Mouse (Mus musculus) heart, adult 2 months (tissue): Measurements from ENCODE around the gene Ceacam16. TPM values are rescaled to one million over a fixed set of nuclear protein-coding genes. Genes with fewer than 3 reads are reported as not detected.

ENCODE experiments used
- DNase-seq, 2 experiments: peaks; one replicate each; pipeline ENCODE4 v3.0.0; 2021
- H3K27ac ChIP-seq: fragments of 200-600 bp; 2 replicates; pipeline ENCODE4 v1.8.1; 2022
- H3K27me3 ChIP-seq: fragments of 200-500 bp; 2 replicates; pipeline ENCODE4 v1.6.1; 2012; ENCODE audit warnings: mild to moderate bottlenecking, low read length, inconsistent platforms, mixed read lengths; ENCODE audit not compliant: control insufficient read depth, insufficient read depth
- H3K36me3 ChIP-seq: fragments of 200-500 bp; 2 replicates; pipeline ENCODE4 v1.6.1; 2012; ENCODE audit warnings: low read length, inconsistent platforms; ENCODE audit not compliant: control insufficient read depth, insufficient read depth
- H3K4me1 ChIP-seq: fragments of 200-500 bp; 2 replicates; pipeline ENCODE4 v1.6.1; 2011; ENCODE audit warnings: low read length; ENCODE audit not compliant: control insufficient read depth, insufficient read depth
- H3K4me3 ChIP-seq: fragments of 200-600 bp; 2 replicates; pipeline ENCODE4 v1.8.1; 2022
- H3K79me2 ChIP-seq: fragments of 200-500 bp; replicated peaks from 2 replicates; pipeline ENCODE4 v1.6.1; 2012; ENCODE audit warnings: mild to moderate bottlenecking, inconsistent platforms, low read length, moderate library complexity, mixed read lengths; ENCODE audit not compliant: control insufficient read depth, insufficient read depth
- H3K9ac ChIP-seq: fragments of 200-500 bp; 2 replicates; pipeline ENCODE4 v1.6.1; 2012; ENCODE audit warnings: low read depth, mild to moderate bottlenecking, control low read depth, inconsistent platforms, low read length, mixed read lengths
- CTCF ChIP-seq: fragments of 200-600 bp; IDR thresholded peaks from 2 replicates; pipeline ENCODE4 v1.8.1; 2022; ENCODE audit warnings: antibody characterized with exemption, mild to moderate bottlenecking, moderate library complexity
- EP300 ChIP-seq: fragments of 200-500 bp; IDR thresholded peaks from 2 replicates; pipeline ENCODE4 v1.6.1; 2011; ENCODE audit warnings: low read depth, low read length, control low read depth; ENCODE audit not compliant: insufficient read depth
- POLR2A ChIP-seq: fragments of 200-500 bp; IDR thresholded peaks from 2 replicates; pipeline ENCODE4 v1.6.1; 2011; ENCODE audit warnings: mild to moderate bottlenecking, low read depth, low read length, control low read depth; ENCODE audit not compliant: insufficient read depth
- WGBS: fragments of 180-500 bp; shearing (Covaris S2); methylation state at CpG from one replicate; pipeline ENCODE4 v1.1.7; 2018; 5-methylcytosine and 5-hydroxymethylcytosine counted together
- intact Hi-C: fragments of 180-260 bp; cut with DNase I; formaldehyde crosslinking; loops from one replicate; pipeline ENCODE4 v1.15.1; 2025
- polyA plus RNA-seq: library from polyadenylated mRNA; depleted of rRNA; stranded (reverse); fragments of >200 nt; gene quantifications from 2 replicates; pipeline ENCODE4 v1.2.3, GENCODE M21; 2012
- total RNA-seq, 2 experiments: library from RNA; stranded (reverse); gene quantifications; 2 replicates each; pipeline ENCODE4 v1.2.3; 2021

Ceacam16 gene
- total and polyA plus RNA-seq, 3 experiments = 0.14 to 0.66 TPM; not detected in 1

- H3K4me1 ChIP-seq = peaks cover 17% of the 10 kb centered on the region
- intact Hi-C loops = no loop called here
- no peaks in the 10 kb centered on the region for H3K79me2 ChIP-seq
- no peak for DNase-seq
- H3K9ac ChIP-seq = peak overlapping the region; percentile 99
- peak overlapping the region; percentile 67 for H3K4me3 ChIP-seq
- no peaks in the 10 kb centered on the region for H3K27me3 ChIP-seq
- 14% methylated on average over 20 of the region's 20 CpGs for WGBS
- H3K27ac ChIP-seq = peak overlapping the region; percentile 76
- no peak for TF ChIP-seq EP300
- TF ChIP-seq POLR2A = no peak
- TF ChIP-seq CTCF = no peak
- no peaks in the 10 kb centered on the region for H3K36me3 ChIP-seq
These were observed 38.9 kb downstream of the Ceacam16 start for GRCm38 (mm10) chr7:19822193-19822592.

DNA sequence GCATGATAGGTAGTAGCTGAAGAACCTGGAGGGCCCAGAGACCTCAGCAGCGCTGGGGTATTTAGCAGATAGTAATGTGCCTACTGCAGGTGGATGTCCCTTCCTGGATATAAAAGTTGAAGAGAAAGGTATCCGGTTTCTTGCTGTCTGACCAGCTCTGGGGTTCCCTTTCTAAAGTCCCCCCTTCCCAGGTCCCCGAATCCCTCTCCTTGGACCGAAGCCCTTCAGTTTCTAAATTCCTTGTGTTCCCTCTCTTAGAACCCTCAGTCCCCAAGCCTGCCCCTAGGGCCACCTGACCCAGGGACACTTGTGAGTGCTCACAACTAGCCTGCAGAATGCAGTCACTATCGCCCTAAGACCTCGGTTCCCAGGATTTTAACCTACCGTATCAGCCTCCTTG lies 39.5 kb downstream of the Ceacam16 start:
- H3K79me2 ChIP-seq = no peaks in the 10 kb centered on the region
- TF ChIP-seq EP300 = no peak
- no peak for TF ChIP-seq POLR2A
- TF ChIP-seq CTCF = no peak
- 91% methylated on average over 7 of the region's 7 CpGs for WGBS
- intact Hi-C loops = no loop called here
- no peak for DNase-seq
- H3K27ac ChIP-seq = peak overlapping the region; percentile 76
- peak overlapping the region; percentile 67; the same call in 1 of the 2 replicates for H3K4me3 ChIP-seq
- H3K27me3 ChIP-seq = no peaks in the 10 kb centered on the region
- no peaks in the 10 kb centered on the region for H3K36me3 ChIP-seq
- H3K9ac ChIP-seq = peak overlapping the region; percentile 99
- H3K4me1 ChIP-seq = peaks cover 20% of the 10 kb centered on the region

GRCm38 (mm10) chr7:19820347-19821048 lies 40.6 kb downstream of the Ceacam16 start:
- H3K4me3 ChIP-seq = no peak overlapping the region
- no peak overlapping the region for H3K9ac ChIP-seq
- no peak for DNase-seq
- H3K27me3 ChIP-seq = no peaks in the 10 kb centered on the region
- H3K4me1 ChIP-seq = peaks cover 23% of the 10 kb centered on the region
- H3K36me3 ChIP-seq = no peaks in the 10 kb centered on the region
- intact Hi-C loops = no loop called here
- H3K27ac ChIP-seq = no peak overlapping the region
- no peaks in the 10 kb centered on the region for H3K79me2 ChIP-seq
- no peak for TF ChIP-seq EP300
- TF ChIP-seq CTCF = peak; percentile 42
- WGBS = 79% methylated on average over 3 of the region's 3 CpGs

- DNase-seq = no peak
- Histone ChIP-seq H3K27me3 (no peaks in the 10 kb centered on the region), H3K4me1 (peaks cover 17% of the 10 kb centered on the region), H3K79me2 (no peaks in the 10 kb centered on the region), H3K4me3 (no peak overlapping the region), H3K9ac (no peak overlapping the region), H3K36me3 (no peaks in the 10 kb centered on the region), H3K27ac (no peak overlapping the region)
- no peak for TF ChIP-seq POLR2A
- TF ChIP-seq CTCF = no peak
- no peak for TF ChIP-seq EP300
- intact Hi-C loops = no loop called here
- 92% methylated on average over 7 of the region's 7 CpGs for WGBS
These were observed 42.2 kb downstream of the Ceacam16 start for GRCm38 (mm10) chr7:19818875-19819274.

DNA sequence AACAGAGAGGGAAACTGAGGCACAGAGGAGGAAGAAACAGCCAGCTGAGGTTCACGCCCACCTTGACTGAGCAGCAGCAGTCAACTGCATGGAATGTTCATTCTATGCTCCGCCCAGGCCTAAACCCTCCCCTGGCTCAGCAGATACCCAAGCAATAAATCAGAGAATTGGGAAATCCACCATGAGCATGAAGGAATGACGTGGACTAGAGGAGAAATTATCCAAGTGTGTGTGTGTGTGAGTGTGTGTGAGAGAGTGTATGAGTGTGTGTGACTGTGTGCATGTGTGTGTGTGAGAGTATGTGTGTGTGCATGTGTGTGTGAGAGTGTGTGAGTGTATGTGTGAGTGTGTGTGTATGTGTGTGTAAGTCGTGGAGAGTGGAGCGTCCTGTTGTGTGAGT lies 42.7 kb downstream of the Ceacam16 start:
- peaks cover 12% of the 10 kb centered on the region for H3K4me1 ChIP-seq
- WGBS = 91% methylated on average over 5 of the region's 5 CpGs
- no peak overlapping the region for H3K4me3 ChIP-seq
- no peaks in the 10 kb centered on the region for H3K27me3 ChIP-seq
- TF ChIP-seq CTCF (no peak), EP300 (no peak), POLR2A (no peak)
- intact Hi-C loops = no loop called here
- H3K9ac ChIP-seq = no peak overlapping the region
- no peak overlapping the region for H3K27ac ChIP-seq
- no peak for DNase-seq
- no peaks in the 10 kb centered on the region for H3K79me2 ChIP-seq
- H3K36me3 ChIP-seq = no peaks in the 10 kb centered on the region

- no peaks in the 10 kb centered on the region for H3K36me3 ChIP-seq
- H3K27ac ChIP-seq = peak overlapping the region; percentile 86
- H3K79me2 ChIP-seq = no peaks in the 10 kb centered on the region
- TF ChIP-seq EP300 = no peak
- 0 out of 2 replicates have a peak, but pooled peaks have one; percentile 20 for TF ChIP-seq POLR2A
- TF ChIP-seq CTCF = no peak
- H3K9ac ChIP-seq = peak overlapping the region; percentile 49
- H3K4me1 ChIP-seq = peaks cover 10% of the 10 kb centered on the region
- peak overlapping the region; percentile 7; the same call in 1 of the 2 replicates for H3K4me3 ChIP-seq
- DNase-seq = peak; percentile 71 to 87
- 25% methylated on average over 15 of the region's 15 CpGs for WGBS
- H3K27me3 ChIP-seq = no peaks in the 10 kb centered on the region
- intact Hi-C loops = no loop called here
These were observed 43.6 kb downstream of the Ceacam16 start for GRCm38 (mm10) chr7:19817382-19818105.
